Mouse (Mus musculus): ENCODE measurements around the gene Plbd2.
"Not testable (repeated sequence)": the region's sequence is repeated elsewhere in the genome, so short reads cannot be mapped to it uniquely, and the experiment has no call there.

The Plbd2 gene

GRCm38 (mm10) chr5:120510982-120511642, 7.7 kb upstream of the Plbd2 start, which contains the start of gene Slc8b1:
Slc8b1 (plus strand) TSS chr5:120511168.
- peak; percentile 91 for DNase-seq

- DNase-seq = no peak
Observed at GRCm38 (mm10) chr5:120507311-120507710, 3.9 kb upstream of the Plbd2 start.

DNA sequence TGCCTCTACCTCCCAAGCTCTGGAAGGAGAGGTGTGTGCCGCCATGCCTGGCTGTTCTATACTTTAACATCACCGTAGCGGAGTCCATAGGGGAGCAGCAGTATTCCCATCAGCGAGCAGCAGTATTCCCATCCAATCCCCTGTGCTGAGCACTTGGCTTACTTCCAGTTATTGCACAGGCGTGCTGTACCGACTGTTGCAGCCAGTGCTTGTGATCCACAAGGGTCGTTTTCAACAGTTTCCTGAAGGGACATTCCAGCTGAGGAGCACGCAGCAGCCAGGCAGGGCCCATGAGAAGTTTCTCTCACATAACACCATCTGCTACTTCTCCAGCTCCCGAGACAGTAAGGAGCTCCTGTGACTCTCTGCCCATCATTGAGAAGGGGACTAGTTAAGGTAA, 3.1 kb upstream of the Plbd2 start:
- no peak for DNase-seq

GRCm38 (mm10) chr5:120505781-120506180, 2.4 kb upstream of the Plbd2 start:
- no peak for DNase-seq

GRCm38 (mm10) chr5:120505368-120505767, 1.9 kb upstream of the Plbd2 start:
- DNase-seq = peak; percentile 77

GRCm38 (mm10) chr5:120502675-120503143, 716 bp downstream of the Plbd2 start:
- DNase-seq = no peak

- no peak for DNase-seq
Observed at GRCm38 (mm10) chr5:120502147-120502621, 1.2 kb downstream of the Plbd2 start.

GRCm38 (mm10) chr5:120500609-120501008, 2.8 kb downstream of the Plbd2 start:
- not testable (repeated sequence) for DNase-seq

DNA sequence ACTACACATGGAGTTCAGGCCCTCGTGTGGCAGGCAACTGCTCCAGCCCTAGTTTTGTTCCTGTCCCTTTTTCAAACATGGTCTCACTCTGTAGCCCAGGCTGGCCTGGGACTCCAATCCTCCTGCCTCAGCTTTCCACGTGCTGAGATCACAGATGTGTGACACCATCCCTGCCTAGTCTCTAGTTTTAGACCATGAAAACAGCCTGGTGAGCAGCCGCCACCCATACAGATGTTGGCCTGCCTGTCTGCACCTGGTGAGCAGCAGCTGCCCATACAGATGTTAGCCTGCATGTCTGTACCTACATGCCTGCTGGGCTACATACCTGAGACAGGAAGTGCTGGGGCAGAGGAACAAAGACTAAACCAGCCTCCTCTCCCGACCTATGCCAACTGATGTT, 4.2 kb downstream of the Plbd2 start:
- DNase-seq = no peak

DNA sequence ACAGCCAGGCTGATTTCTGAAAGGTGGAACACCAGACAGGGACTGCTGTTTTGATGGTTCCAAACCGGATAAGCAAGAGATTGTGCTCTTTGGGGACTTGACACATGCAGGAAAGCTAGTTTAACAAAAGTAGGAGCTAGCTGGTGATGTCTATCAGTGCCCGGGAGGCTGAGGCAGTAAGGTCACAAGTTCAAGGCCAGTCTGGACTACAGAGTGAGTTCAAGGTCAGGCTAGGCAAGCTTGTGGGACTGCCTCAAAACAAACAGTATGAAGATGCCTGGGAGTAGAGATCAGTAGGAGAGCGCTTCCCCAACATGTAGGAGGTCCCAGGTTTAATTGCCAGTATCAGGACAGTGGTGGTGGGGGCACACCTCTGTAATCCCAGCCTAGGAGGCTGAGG, 6.4 kb downstream of the Plbd2 start:
- no peak for DNase-seq

DNA sequence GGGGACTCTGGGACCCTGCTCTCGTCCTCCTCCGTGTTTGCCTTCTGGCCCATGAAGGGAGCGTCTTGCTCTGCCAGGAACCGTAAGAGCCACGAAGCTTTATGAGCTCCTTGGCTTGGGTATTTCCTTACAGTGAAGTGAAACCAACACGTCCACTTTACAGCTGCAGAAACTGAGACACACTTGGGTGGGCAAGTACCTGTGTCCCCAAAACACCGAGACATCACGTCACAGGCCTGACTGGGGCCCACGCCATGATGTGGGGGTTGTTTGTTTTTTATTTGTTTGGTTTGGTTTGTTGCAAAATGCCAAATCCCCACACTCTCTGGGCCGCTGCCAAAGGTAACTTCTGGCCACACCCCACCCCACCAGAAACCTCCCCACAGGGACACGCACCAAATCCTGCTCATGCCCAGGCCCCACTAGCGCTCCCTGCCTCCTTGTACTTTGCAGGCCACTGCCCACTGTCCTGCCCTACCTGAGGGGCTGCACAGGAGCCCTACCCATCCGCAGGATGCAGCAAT, 7.7 kb downstream of the Plbd2 start:
- DNase-seq = no peak

- no peak for DNase-seq
Observed at GRCm38 (mm10) chr5:120495064-120495702, 8.2 kb downstream of the Plbd2 start.

DNA sequence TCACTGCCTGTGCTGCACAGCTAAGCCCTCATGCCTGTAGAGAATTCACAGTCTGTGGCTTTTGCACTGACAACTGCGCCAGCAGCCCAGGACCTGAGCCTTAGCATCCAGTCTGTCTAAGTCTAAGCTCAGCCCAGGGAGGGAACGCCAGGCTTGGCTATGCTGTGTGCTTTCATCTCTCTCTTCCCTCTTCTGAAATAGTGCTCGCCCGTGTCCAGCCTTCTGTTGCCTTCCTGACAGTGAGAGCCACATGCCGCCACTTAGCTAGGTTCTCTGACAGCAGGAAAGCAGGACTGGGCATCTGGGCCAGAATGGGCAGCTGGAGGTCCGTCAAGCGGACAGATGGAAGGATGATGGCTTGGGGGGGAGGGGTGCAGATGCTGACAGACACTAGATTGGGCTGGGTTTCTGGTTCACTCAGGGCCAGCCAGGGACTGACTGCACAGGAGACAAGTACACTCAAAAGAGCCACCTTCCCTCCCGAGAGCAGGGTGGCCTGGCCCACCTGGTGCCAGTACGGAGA, 9.5 kb downstream of the Plbd2 start:
- DNase-seq = no peak

- DNase-seq = no peak
Observed at GRCm38 (mm10) chr5:120493440-120493839, 10.0 kb downstream of the Plbd2 start.

GRCm38 (mm10) chr5:120492437-120492836, 11.0 kb downstream of the Plbd2 start:
- DNase-seq = peak; percentile 60

- DNase-seq = no peak
Observed at GRCm38 (mm10) chr5:120490679-120491192, 12.7 kb downstream of the Plbd2 start.

DNA sequence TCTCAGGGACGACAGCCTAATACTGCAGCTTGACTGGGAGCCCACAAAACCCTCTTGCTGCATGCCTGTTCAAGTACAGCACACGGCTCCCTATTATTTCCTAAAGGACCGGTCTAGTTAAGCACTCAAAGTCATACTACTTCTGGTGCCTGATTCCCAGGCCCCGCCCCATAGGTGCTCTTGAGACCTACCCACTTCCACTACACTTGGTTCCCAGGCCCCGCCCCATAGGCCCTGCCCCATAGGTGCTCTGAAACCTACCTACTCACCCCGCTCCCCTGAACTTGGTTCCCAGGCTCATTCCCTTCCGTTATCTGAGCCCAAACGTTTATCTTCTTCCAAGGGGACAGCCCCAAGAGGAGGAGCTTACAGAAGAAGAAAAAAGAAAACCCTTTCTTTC, 15.6 kb downstream of the Plbd2 start:
- no peak for DNase-seq

DNA sequence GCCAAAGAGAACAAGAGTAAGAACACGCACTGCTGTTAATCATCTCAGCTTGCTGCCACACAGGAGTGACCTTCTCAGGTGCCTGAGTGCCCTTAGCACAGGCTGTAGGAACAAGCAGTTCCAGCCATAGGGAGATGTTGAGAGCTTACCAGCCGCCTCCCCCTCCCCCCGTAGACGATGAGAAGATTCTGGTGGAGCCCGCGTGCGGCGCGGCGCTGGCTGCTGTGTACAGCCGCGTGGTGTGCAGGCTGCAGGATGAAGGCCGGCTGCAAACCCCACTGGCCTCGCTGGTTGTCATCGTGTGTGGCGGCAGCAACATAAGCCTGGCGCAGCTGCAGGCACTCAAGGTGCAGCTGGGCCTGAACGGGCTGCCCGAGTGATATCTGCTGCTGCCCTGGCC, 20.0 kb downstream of the Plbd2 start:
- DNase-seq = no peak

DNA sequence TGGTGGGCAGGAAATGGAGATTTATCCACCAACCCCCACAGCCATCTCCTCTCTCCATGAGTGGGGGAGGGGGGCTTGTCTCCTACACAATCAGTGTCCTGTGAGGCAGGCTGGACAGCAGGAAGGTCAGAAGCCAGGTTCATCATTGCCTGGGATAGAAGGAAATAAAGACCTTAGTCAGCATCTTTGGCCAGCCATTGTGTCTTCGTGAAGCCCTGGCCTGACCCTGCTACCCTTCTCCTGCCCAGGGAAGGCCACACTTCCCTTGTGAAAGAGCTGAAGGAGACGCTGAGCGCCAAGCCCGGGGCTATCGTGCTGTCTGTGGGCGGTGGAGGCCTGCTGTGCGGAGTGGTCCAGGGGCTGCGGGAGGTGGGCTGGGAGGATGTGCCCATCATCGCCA, 22.2 kb downstream of the Plbd2 start:
- no peak for DNase-seq

- no peak for DNase-seq
Observed at GRCm38 (mm10) chr5:120479538-120479937, 23.9 kb downstream of the Plbd2 start.

DNA sequence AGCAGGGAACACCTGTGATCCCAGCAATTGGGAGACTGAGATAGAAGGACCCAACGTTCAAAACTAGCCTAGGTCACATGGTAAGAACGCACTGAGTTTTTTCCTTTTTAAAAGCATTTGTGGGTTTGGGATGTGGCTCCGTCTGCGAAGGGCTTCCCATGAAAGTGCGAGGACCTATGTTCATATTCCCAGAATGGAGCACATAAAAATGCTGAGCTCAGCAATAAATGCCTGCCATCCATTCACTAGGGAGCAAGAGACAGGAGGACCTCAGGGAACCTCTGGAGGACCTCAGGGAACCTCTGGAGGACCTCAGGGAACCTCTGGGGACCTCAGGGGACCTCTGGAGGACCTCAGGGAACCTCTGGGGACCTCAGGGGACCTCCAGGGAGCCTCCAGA, 25.4 kb downstream of the Plbd2 start:
- no peak for DNase-seq

- DNase-seq = no peak
Observed at GRCm38 (mm10) chr5:120476296-120476695, 27.1 kb downstream of the Plbd2 start, which contains the start of gene Sds. Sds (plus strand) TSS chr5:120476526.

- DNase-seq = no peak
Observed at GRCm38 (mm10) chr5:120475861-120476260, 27.6 kb downstream of the Plbd2 start.

- DNase-seq = no peak
Observed at GRCm38 (mm10) chr5:120473361-120473760, 30.1 kb downstream of the Plbd2 start.
